Mouse (Mus musculus): ENCODE measurements at regions not wholly inside any gene's neighbourhood (a gene's known extent, or its start where the extent isn't known, plus 50 kb on each side); places are given as distances from the start of the nearest gene placed in this dataset.

GRCm38 (mm10) chr10:99687011-99687410 is 72.4 kb downstream of the Csl start:
- intact Hi-C loops (cut with DNase I): no loop called here
- DNase-seq: no peak

GRCm38 (mm10) chr10:99697696-99698095 is 61.8 kb downstream of the Csl start:
- intact Hi-C loops (cut with DNase I): no loop called here
- DNase-seq: no peak

DNA sequence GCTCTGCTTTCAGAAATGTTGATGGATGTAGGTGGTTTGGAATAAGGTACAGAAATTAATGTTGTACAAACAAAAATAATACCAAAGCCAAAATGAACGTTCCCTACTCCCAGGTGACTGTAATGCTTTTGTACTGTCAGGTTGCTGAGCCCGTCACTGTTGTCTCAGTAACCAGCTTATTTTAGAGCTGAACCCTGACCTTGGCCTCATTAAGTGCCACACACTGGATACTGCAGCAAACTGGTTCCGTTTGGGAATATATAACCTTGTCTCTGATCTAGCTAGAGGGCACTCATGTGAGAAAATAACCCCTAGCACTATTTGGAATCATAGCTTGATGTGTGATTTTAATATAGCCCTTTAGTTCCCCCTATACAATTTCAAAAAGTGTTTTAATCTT is 60.0 kb downstream of the Csl start:
- no peak for DNase-seq
- intact Hi-C loops (cut with DNase I): no loop called here

GRCm38 (mm10) chr10:99700052-99700777 is 59.2 kb downstream of the Csl start:
- DNase-seq: no peak
- intact Hi-C loops (cut with DNase I): no loop called here
